Mouse (Mus musculus): ENCODE measurements around the gene Gm2115. TPM values are rescaled to one million over a fixed set of nuclear protein-coding genes. Genes with fewer than 3 reads are reported as not detected.

The Gm2115 gene
- under 1 TPM; 0.16 to 0.18 TPM for total RNA-seq (2021)
- long read RNA-seq, experiment 1: 0 reads
- long read RNA-seq, experiment 2: 0 reads

- DNase-seq: no peak
These were observed at the start of gene Gm2115 for GRCm38 (mm10) chr7:84528796-84529533. Gm2115 (plus strand) TSS chr7:84528954.

DNA sequence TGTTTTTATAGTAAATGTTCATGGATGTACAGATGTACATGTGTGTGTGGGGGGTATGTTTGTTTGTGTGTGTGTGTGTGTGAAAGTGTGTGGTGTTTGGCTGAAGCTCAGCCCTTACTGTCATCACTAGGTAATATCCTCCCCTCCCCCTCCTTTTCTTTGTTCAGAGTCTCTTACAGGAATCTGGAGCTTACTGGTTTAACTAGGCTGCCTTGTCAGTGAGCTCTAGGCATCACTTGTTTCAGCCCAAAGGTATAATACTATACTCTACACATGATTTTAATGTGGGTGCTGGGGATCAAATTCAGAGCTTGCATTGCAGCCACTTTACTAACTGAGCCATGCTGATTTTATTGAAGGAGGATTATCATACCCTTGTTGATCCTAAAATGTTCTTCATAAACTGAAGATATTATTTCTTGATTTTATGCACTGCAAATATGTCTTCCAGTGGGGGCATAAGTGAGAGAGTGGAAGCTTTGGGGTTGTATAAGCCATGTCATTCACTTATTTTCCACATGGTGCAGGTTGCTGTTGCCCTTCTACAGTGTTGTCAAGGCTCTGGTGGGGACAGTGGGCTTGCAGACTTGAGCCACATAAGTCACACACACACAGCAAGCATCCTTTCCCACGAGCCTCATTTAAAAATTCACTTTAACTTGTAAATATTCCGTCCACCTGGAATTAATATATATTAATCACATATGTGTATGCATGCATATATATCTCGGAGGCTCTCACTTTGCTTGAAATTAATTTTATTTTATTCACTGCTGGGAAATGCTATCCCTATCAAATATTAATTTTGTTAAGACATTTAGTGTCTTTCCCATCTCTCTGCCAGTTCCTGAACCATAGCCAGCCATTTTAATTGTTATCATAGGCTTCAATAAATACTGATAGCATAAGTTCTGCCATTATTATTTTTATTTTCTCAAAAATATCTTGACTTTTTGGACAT is 45.0 kb upstream of the Gm2115 start:
- DNase-seq: no peak

DNA sequence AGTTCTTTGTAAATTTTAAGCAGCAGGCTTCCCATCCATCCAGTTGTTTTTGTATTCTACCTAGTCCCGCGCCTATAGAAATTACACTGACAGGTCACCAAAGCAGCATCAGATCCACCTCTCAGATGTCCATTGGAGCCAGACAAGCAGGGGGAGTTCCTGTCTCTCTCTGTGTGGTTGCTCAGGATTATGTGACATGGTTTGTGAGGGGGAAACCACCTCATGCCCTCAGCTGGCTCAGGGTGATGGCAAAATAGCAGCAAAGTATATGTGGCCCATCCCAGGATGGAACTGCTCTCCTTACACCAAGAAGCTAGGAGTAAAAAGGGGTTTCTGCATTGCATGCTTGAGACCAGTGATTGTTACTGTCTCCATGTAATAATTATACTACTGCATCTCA is 42.3 kb upstream of the Gm2115 start:
- no peak for DNase-seq

GRCm38 (mm10) chr7:84503163-84503562 is 25.6 kb upstream of the Gm2115 start:
- no peak for DNase-seq

DNA sequence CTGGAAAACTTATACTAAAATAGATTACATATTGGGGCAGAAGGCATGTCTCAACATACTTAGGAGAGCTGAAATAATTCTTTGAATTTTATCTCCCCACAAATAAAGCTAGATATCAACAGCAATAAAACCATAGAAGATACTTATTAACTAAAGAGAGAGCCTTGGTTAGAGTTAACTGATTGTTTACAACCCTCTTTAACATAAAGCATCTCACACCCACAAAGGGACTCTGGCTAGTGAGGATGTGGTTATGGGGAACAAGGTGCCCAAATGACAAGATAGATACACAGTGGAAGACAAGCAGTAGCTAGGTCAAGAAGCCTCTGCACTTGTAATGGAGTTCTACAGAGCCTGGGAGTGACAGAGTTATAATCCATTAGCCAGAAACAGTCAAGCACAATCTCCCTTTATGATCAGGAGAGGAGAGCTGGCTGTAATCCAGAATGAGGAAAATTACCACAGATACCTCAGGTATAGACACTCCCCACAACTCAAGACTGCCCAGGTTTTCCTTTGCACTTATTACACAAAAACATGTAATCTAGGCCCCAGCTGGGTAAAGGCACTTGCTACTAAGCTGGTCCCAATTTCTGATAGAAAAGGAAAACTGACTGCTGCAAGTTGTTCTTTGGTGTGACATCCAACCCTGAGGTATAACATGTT is 10.1 kb upstream of the Gm2115 start:
- no peak for DNase-seq

- DNase-seq: no peak
These were observed 7.4 kb upstream of the Gm2115 start for GRCm38 (mm10) chr7:84521329-84521728.

DNA sequence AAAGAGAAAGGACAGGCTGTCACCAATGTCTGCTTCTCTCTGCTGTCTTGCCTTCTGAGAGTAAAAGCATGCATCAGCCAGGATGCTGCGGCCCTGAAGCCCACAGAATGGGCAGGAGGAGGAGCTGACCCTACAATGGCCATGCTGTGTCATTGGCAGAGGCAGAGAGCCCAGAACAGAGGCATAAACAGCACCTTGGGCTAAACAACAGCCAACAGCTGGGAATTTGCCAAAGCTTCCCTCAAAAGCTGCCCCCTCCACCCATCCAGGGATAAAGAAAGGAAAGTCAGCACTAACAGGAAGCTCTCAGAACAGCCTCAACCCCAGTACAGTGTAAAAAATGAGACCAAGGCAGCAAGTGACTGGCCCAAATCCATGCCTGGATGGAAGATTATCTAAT is 6.3 kb upstream of the Gm2115 start:
- DNase-seq: no peak

DNA sequence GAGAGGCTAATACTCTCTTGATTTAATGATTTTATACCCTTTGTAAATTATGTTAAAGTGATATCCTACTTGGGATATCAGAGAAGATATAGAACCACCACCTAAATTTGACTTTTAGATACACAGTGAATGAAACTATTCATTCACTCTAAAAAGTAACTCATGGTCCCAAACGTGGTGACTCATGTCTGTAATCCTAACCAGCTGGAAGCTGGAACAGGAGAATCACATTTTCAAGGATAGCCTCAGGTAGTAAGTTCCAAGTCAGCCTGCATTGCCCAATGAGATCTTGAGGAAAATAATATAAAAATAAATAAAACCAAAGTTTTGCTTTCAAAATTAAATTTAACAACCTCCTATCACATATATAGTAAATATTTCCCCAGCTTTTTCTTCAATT is 2.6 kb upstream of the Gm2115 start:
- DNase-seq: no peak

DNA sequence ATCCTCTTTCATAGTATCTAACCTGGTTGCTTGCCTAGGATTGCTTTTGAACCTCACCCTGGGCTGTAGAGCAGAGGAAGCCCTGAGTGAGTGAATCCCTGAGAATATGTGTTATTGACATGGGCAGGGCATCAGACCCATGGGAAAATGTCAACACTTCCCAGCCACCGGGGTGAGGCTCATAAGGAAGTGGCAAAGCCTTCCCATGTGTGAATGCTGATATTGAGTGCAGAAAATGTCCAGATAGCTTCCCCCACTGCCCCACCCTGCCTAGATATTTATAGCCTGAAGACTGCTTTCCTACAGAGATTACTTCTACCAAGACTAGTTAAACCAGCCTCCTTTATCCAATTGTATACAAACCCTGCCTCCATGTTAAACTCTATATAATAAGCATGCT is 4.0 kb downstream of the Gm2115 start:
- DNase-seq: no peak

GRCm38 (mm10) chr7:84534632-84535031 is 5.9 kb downstream of the Gm2115 start:
- no peak for DNase-seq

GRCm38 (mm10) chr7:84544946-84545345 is 16.2 kb downstream of the Gm2115 start:
- DNase-seq: no peak

DNA sequence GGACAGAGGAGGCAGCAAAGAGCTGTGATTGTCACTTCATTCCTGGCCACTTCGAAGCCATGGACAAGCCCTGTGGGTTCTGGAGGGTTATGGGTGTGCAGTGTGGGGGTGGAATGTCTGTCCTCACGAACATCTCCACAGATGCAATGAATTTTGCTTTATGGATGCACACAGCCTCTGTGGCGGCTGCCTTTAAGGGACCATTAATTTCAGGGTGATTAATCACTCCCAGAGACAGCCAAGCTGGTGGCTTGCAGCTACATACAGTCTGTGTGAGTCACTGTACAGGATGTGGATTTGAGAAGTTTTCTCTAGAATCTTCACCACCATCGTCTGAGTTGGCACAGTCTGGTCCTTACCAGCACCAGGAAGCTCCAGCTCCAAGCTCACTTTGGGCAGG is 17.9 kb downstream of the Gm2115 start:
- DNase-seq: no peak

GRCm38 (mm10) chr7:84551472-84551871 is 22.7 kb downstream of the Gm2115 start:
- DNase-seq: no peak

- no peak for DNase-seq
These were observed 26.5 kb downstream of the Gm2115 start for GRCm38 (mm10) chr7:84555294-84555693.

DNA sequence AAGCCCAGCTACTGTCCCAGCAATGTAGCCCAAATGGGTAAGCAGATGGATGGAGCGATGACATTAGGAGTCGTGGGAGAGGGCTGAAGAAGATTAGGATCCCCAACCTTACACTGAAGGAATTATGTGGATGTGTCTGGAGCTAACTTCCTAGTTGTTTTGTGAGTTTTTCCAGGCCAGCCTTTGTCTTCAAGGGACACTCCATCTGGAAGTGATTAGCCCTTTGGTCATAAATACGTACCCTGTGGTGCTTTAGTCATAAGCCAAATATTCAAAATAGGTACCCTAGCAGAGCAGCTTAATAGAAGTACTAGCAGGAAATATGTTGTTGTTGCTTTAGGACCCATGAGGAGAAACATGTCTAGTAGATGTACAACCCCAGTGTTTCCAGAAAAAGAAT is 28.6 kb downstream of the Gm2115 start:
- no peak for DNase-seq

DNA sequence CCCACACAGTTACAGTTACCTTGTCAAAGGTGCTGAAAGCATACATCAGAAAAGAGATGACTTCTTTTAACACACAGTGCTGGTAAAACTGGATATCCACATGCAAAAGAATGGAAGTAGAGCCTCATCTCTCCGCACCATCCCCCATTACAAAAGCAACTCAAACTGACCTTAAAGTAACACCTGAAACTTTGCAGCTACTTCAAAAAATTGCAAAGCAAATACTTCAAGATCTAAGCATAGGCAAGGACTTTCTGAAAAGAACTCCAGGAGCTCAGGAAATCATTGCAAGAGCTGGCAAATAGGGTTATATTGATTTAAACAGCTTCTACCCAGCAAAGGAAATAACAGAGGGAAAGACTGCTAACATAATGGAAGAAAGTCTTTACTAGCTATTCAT is 31.7 kb downstream of the Gm2115 start:
- DNase-seq: no peak

DNA sequence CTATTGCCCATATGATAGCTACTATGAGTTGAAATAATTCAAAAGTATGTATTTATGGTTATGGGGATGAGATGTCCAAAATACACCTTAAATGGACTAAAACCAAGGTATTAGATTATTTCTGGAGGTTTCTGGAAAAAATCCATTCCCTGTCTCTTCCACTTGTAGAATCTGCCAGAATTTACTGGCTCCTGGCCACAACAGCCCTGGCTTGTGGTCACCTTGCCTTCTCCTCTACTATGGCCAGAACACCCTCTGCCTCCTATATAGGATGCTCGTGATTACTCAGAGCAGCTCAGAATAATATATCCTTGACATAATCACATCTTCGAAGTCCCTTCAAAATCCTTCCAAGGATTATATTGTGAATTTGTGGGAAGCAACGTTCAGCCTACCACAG is 35.5 kb downstream of the Gm2115 start:
- no peak for DNase-seq

GRCm38 (mm10) chr7:84566200-84566599 is 37.4 kb downstream of the Gm2115 start:
- no peak for DNase-seq

DNA sequence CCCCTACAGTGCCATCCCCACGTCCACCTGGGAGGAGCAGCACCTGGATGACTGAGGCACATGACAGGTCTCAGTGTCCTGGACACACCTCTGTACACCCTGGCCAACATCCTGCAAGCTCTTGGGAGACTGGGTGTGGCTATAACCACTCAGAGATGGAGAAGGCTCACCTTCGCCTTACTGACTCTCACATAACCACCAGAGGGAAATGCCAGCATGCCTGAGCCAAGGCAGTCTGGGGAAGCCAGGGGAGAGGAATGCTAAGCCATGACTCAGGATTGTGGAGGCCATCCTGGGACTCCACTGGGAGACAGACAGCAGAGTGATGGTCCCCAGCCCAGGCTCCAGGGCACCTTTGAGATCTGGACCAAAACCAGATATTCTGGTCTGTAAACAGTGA is 48.3 kb downstream of the Gm2115 start:
- no peak for DNase-seq

DNA sequence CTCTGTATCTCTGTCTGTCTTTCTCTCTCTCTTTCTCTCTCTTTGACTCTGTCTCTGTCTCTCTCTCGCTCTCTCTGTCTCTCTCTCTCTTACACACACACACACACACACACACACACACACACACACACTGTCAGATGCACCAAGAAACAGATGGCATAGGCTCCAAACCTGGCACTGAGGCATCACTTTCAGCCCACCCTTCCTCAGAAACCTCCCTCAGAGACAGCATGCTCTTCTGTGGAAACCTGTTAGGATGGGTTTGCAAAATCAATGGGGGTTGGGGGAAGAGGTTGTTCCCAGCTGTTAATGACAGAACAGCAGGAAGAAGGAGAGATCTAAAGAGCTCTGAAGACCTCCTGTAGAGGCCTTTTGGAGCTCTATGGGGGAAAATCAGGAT is 50.1 kb downstream of the Gm2115 start:
- DNase-seq: no peak

- DNase-seq: no peak
These were observed 51.0 kb downstream of the Gm2115 start for GRCm38 (mm10) chr7:84579769-84580168.

DNA sequence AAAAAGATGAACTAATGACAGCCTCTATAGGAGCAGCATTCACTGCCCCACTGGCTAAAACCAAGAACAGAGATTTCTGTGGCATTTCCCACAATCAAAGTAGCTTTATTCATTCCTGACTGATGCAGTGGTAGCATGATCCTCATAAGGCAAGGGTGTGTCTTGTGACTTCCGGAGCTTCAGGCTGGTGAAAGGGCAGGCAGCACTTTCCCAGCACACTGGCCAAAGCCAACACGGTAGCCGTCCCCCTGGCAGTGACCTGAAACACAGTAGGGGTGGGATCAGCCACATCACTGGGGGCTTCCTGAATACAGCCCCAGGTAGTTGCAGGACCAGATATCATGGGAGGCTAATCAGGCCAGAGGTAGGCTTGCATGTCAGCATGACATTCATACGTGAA is 56.3 kb downstream of the Gm2115 start:
- DNase-seq: no peak

Data from gastrocnemius, postnatal 25 days (tissue).